In genomic region chr13:45455108-45455861, GRCm38 (mm10) we compare ENCODE assay signal across 9 mouse cellular contexts. TPM values are rescaled to one million over a fixed set of nuclear protein-coding genes. Genes with fewer than 3 reads are reported as not detected.
DNase-seq lines count a peak whose midpoint lies in the region; ATAC-seq and TF ChIP-seq lines count a peak whose summit lies in the region.
"Had no signal": no experiment of that assay in that cellular context is flagged by ENCODE, and none has a peak within 500 bp of the region (broad histone marks: within the 10 kb centered on the region; RNA-seq: fewer than 3 reads in every experiment).

No protein-coding gene starts in this region.

- H3K4me1 ChIP-seq in forebrain, embryonic 12.5 days: peaks cover 13% of the 10 kb centered on the region
- H3K4me1 ChIP-seq in forebrain, embryonic 15.5 days: peaks cover 13% of the 10 kb centered on the region
- H3K4me1 ChIP-seq in heart, embryonic 10.5 days: peaks cover 18% of the 10 kb centered on the region
- H3K4me1 ChIP-seq in stomach, postnatal 0 days (replicated peaks; ENCODE audit: control insufficient read depth, insufficient read depth): peaks cover 3% of the 10 kb centered on the region; the same call in 1 of the 2 replicates

- no peaks in the 10 kb centered on the region for H3K27me3 ChIP-seq in forebrain, embryonic 12.5 days
- H3K27me3 ChIP-seq in forebrain, embryonic 15.5 days: no peaks in the 10 kb centered on the region
- H3K27me3 ChIP-seq in heart, embryonic 10.5 days (ENCODE audit: insufficient read depth, poor library complexity, severe bottlenecking): no peaks in the 10 kb centered on the region
- no peaks in the 10 kb centered on the region for H3K27me3 ChIP-seq in stomach, postnatal 0 days (ENCODE audit: control insufficient read depth, insufficient read depth, low read length)
- H3K27me3 ChIP-seq: CH12.LX had no signal

- no peak overlapping the region for H3K4me3 ChIP-seq in forebrain, embryonic 12.5 days (replicated peaks)
- H3K4me3 ChIP-seq in forebrain, embryonic 15.5 days: no peak overlapping the region
- H3K4me3 ChIP-seq in heart, embryonic 10.5 days: peak overlapping the region; percentile 5; the same call in 1 of the 2 replicates
- H3K4me3 ChIP-seq in stomach, postnatal 0 days (ENCODE audit: low read depth, low read length): no peak overlapping the region

- H3K9me3 ChIP-seq in forebrain, embryonic 12.5 days: no peaks in the 10 kb centered on the region
- no peaks in the 10 kb centered on the region for H3K9me3 ChIP-seq in forebrain, embryonic 15.5 days
- H3K9me3 ChIP-seq in heart, embryonic 10.5 days: no peaks in the 10 kb centered on the region
- no peaks in the 10 kb centered on the region for H3K9me3 ChIP-seq in stomach, postnatal 0 days (ENCODE audit: control insufficient read depth, low read length)

- WGBS in forebrain, embryonic 12.5 days: 23% methylated on average over 15 of the region's 15 CpGs
- 28% methylated on average over 15 of the region's 15 CpGs for WGBS in forebrain, embryonic 15.5 days
- WGBS in heart, embryonic 10.5 days: 8% methylated on average over 15 of the region's 15 CpGs
- 8% methylated on average over 15 of the region's 15 CpGs for WGBS in stomach, postnatal 0 days

- no peaks in the 10 kb centered on the region for H3K36me3 ChIP-seq in forebrain, embryonic 12.5 days (replicated peaks)
- no peaks in the 10 kb centered on the region for H3K36me3 ChIP-seq in forebrain, embryonic 15.5 days
- no peaks in the 10 kb centered on the region for H3K36me3 ChIP-seq in heart, embryonic 10.5 days
- H3K36me3 ChIP-seq in stomach, postnatal 0 days (ENCODE audit: control insufficient read depth, insufficient read depth, low read length): no peaks in the 10 kb centered on the region

- H3K4me2 ChIP-seq in forebrain, embryonic 12.5 days: peak overlapping the region; percentile 10
- no peak overlapping the region for H3K4me2 ChIP-seq in forebrain, embryonic 15.5 days (replicated peaks)
- H3K4me2 ChIP-seq in stomach, postnatal 0 days (replicated peaks; ENCODE audit: low read depth): peak overlapping the region; percentile 30

- no peak for TF ChIP-seq CTCF in stomach, postnatal 0 days (IDR thresholded peaks at IDR 0.05; ENCODE audit: low read depth)

- DNase-seq in adrenal gland, postnatal 14 days: peak; percentile 69
- peak; percentile 86 for DNase-seq in heart, embryonic 10.5 days (ENCODE audit: low spot score)
- peak; percentile 88 for DNase-seq in kidney, adult 9 months
- DNase-seq in lung, postnatal 36 days: peak; percentile 33
- DNase-seq in stomach, postnatal 0 days (ENCODE audit: low spot score): peak; percentile 54
- DNase-seq in right cerebral cortex, adult 2 months (ENCODE audit: low spot score in 2 of 2): no peak

- H3K9ac ChIP-seq in forebrain, embryonic 12.5 days: no peak overlapping the region
- H3K9ac ChIP-seq in forebrain, embryonic 15.5 days (replicated peaks): no peak overlapping the region
- H3K9ac ChIP-seq in stomach, postnatal 0 days (ENCODE audit: low read length): no peak overlapping the region

- H3K27ac ChIP-seq in forebrain, embryonic 12.5 days: no peak overlapping the region
- H3K27ac ChIP-seq in forebrain, embryonic 15.5 days (replicated peaks): no peak overlapping the region
- H3K27ac ChIP-seq in heart, embryonic 10.5 days: peak overlapping the region; percentile 78
- peak overlapping the region; percentile 83 for H3K27ac ChIP-seq in stomach, postnatal 0 days (replicated peaks)

- 0 out of 2 replicates have a peak, but pooled peaks have one; percentile 46 for ATAC-seq in forebrain, embryonic 12.5 days (ENCODE audit: low FRiP score)
- ATAC-seq in forebrain, embryonic 15.5 days (replicated peaks): no peak
- peak; percentile 82 for ATAC-seq in stomach, postnatal 0 days (ENCODE audit: low FRiP score, low TSS enrichment)

- TF ChIP-seq EP300 in stomach, postnatal 0 days (optimal IDR thresholded peaks at IDR 0.05): no peak

RNA-seq across cellular contexts. Expression of gene Gmpr, which starts 52.0 kb away (rescaled TPM):
- 13.6 and 14.4 TPM in 2 replicates for polyA plus RNA-seq in forebrain, embryonic 12.5 days (2016; fragmentation: Nextera tagmentation; extraction: Ambion mirVana)
- 19.6 and 23.0 TPM in 2 replicates for polyA plus RNA-seq in forebrain, embryonic 15.5 days (2015; fragmentation: Nextera tagmentation; extraction: Ambion mirVana)
- total RNA-seq in adrenal gland, postnatal 14 days (2021): 142 and 201 TPM in 2 replicates
- 133 and 207 TPM in 2 replicates for polyA plus RNA-seq in heart, embryonic 10.5 days (2016; fragmentation: Nextera tagmentation; extraction: Ambion mirVana)
- polyA plus RNA-seq in stomach, postnatal 0 days (2015; fragmentation: Nextera tagmentation; extraction: Ambion mirVana): 38.7 and 40.3 TPM in 2 replicates

Comparison
In these comparisons a context has a peak if more than half of its experiments do, and no peak if none do; other contexts are left out.
1. H3K27ac ChIP-seq: peak in heart, embryonic 10.5 days (single experiment) and stomach, postnatal 0 days (single experiment); none in forebrain, embryonic 12.5 days (single experiment) and forebrain, embryonic 15.5 days (single experiment).
2. DNase-seq: peak in adrenal gland, postnatal 14 days (single experiment), heart, embryonic 10.5 days (single experiment), kidney, adult 9 months (single experiment), lung, postnatal 36 days (single experiment) and stomach, postnatal 0 days (single experiment); none in right cerebral cortex, adult 2 months (0 of 2).